Mouse (Mus musculus): ENCODE results near the gene Rere.

GRCm38 (mm10) chr4:150549989-150550716, 268.7 kb downstream of the Rere start:
- TF ChIP-seq EP300 (IDR thresholded peaks at IDR 0.05; ENCODE audit: low read depth) (no peak), CTCF (IDR thresholded peaks at IDR 0.05; ENCODE audit: low read depth) (no peak)

Data from liver, embryonic 14.5 days (tissue).